Mouse (Mus musculus): ENCODE data around the gene Rhox3f. TPM values are rescaled to one million over a fixed set of nuclear protein-coding genes. Genes with fewer than 3 reads are reported as not detected.
"Not testable (repeated sequence)": the region's sequence is repeated elsewhere in the genome, so short reads cannot be mapped to it uniquely, and the experiment has no call there.

Rhox3f gene
- polyA plus RNA-seq (2015; fragmentation: Nextera tagmentation; extraction: Ambion mirVana) = not detected in 2 replicates

DNA sequence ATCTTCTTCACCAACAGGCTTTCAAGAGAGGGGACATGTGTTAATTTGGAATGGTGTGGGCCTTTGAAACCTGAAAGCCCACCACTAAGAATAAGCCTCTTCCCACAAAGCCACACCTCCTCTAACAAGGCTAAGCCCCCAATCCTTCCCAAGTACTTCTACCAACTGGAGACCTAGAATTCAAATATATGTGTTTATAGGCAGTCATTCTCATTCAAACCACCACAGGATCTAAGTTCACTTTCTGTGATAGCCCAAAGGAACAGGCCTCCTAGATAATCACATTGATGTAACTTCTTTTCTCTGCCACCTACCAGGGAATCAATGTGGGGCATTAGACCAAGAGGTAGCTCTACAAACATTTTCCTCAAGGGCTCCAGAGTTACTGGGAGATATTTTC is at the start of gene Rhox3f:
Gene Rhox3f, plus strand, starts transcription at position 301 of the 400 bp plus-strand sequence.
- H3K4me1 ChIP-seq (replicated peaks); H3K4me3 ChIP-seq; ATAC-seq (ENCODE audit: low read depth); H3K27me3 ChIP-seq; H3K9me3 ChIP-seq; H3K9ac ChIP-seq; H3K27ac ChIP-seq (replicated peaks); H3K4me2 ChIP-seq; H3K36me3 ChIP-seq: not testable (repeated sequence)

DNA sequence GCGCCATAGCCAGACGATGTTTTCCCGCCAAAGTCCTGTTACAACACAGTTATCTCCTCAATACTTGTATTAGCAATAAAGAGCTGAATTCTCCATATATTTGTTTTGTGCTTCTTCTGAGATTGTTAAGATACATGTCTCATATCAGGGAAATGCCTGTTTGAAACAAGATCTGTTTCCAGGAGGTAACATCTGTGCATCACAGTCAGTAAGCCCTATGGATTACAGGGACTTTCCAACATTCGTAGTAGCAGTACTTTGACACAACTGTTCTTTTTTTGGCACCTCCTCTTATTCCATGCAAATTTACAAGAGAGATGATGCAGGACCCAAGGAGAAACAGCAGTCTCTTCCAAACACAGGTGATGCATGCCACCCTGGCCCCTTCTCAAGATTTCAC is 39.1 kb upstream of the Rhox3f start, which contains the start of gene Rhox3e:
Gene Rhox3e, plus strand, starts transcription at position 301 of the 400 bp plus-strand sequence.
- not testable (repeated sequence) for H3K4me2 ChIP-seq; H3K4me3 ChIP-seq; H3K36me3 ChIP-seq; H3K9ac ChIP-seq; H3K27ac ChIP-seq (replicated peaks); ATAC-seq (ENCODE audit: low read depth); H3K27me3 ChIP-seq; H3K4me1 ChIP-seq (replicated peaks); H3K9me3 ChIP-seq
- WGBS = 100% methylated on average over 1 of the region's 4 CpGs

DNA sequence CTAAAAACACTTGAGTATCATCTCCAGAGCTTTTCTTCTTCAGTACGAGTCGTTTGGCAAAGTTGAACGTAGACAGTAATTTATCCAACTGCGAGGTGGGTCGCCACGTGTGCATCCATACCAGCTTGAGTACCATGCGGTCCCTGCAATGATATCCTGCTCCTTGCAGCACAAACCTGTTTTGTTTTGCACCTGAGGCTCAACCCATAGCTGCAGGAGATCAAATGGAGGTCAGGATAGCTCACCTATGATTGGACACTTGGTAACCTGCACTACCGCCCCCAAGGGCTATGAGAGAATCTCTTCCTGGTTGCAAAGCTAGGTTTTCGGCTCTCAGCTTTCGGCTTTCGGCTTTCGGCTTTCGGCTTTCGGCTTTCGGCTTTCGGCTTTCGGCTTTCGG is 23.7 kb upstream of the Rhox3f start, which contains the start of gene Rhox4e:
Gene Rhox4e, plus strand, starts transcription at position 301 of the 400 bp plus-strand sequence.
- not testable (repeated sequence) for H3K36me3 ChIP-seq; H3K27ac ChIP-seq (replicated peaks); H3K9me3 ChIP-seq; H3K4me1 ChIP-seq (replicated peaks); H3K4me3 ChIP-seq; H3K27me3 ChIP-seq; ATAC-seq (ENCODE audit: low read depth); H3K4me2 ChIP-seq; H3K9ac ChIP-seq
- 94% methylated on average over 10 of the region's 18 CpGs for WGBS

DNA sequence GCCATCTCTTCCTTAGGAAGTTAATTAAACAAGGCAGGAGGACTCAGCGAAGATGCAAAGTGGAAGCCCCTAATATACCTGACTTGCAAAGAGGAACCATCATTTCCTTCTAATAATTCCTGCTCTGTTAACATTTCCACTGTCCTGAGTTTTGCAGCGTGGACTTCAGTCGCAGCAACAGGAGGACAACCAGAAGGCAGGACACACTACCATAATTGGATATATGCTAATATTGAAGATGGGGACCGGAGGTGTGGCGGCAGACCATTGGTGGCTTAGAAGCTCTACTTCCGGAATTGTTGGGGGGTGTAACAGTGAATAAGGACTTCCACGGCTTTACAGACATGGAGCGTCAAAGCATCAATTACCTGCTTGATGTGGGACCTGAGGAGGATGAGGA is 9.7 kb upstream of the Rhox3f start, which contains the start of gene Rhox2f:
Gene Rhox2f, plus strand, starts transcription at position 301 of the 400 bp plus-strand sequence.
- 89% methylated on average over 8 of the region's 8 CpGs for WGBS
- not testable (repeated sequence) for H3K36me3 ChIP-seq; ATAC-seq (ENCODE audit: low read depth)

DNA sequence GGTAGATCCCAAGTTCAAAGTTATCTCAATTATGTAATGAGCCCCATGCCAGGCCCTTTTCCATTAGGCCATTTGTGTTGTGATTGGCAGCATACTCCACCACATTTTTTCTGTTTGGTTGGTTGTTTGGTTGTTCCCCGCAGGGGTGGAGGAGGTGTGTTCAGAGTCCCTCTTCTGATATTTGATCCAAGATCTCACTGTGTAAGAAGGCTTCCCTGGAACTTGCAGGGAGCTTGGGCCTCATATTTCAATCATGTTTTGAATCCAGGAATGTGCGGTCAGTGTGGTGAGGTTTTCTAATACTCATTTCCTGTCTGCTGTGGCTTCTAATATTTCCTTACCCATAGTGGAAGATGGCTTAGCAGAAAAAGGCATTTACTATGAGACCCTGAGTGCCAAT is 8.2 kb upstream of the Rhox3f start:
- not testable (repeated sequence) for ATAC-seq (ENCODE audit: low read depth)

More for the DNA sequence above, 9.7 kb upstream of the Rhox3f start, which contains the start of gene Rhox2f:
- H3K4me3 ChIP-seq; H3K9ac ChIP-seq; H3K27me3 ChIP-seq; H3K27ac ChIP-seq (replicated peaks); H3K4me1 ChIP-seq (replicated peaks); H3K4me2 ChIP-seq; H3K9me3 ChIP-seq: not testable (repeated sequence)

DNA sequence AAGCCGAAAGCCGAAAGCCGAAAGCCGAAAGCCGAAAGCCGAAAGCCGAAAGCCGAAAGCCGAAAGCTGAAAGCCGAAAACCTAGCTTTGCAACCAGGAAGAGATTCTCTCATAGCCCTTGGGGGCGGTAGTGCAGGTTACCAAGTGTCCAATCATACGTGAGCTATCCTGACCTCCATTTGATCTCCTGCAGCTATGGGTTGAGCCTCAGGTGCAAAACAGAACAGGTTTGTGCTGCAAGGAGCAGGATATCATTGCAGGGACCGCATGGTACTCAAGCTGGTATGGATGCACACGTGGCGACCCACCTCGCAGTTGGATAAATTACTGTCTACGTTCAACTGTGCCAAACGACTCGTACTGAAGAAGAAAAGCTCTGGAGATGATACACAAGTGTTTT is 26.8 kb downstream of the Rhox3f start, which contains the start of gene Rhox4f:
Gene Rhox4f, minus strand, starts transcription at position 101 of the 400 bp plus-strand sequence.
- H3K4me2 ChIP-seq; H3K4me1 ChIP-seq (replicated peaks); H3K9ac ChIP-seq; H3K27me3 ChIP-seq; ATAC-seq (ENCODE audit: low read depth); H3K9me3 ChIP-seq; H3K36me3 ChIP-seq; H3K4me3 ChIP-seq; H3K27ac ChIP-seq (replicated peaks): not testable (repeated sequence)
- WGBS = 98% methylated on average over 17 of the region's 19 CpGs

More for the DNA sequence above, 8.2 kb upstream of the Rhox3f start:
- 78% methylated on average over 2 of the region's 2 CpGs for WGBS
- H3K36me3 ChIP-seq; H3K4me1 ChIP-seq (replicated peaks); H3K4me3 ChIP-seq; H3K27me3 ChIP-seq; H3K4me2 ChIP-seq; H3K9me3 ChIP-seq; H3K27ac ChIP-seq (replicated peaks); H3K9ac ChIP-seq: not testable (repeated sequence)

DNA sequence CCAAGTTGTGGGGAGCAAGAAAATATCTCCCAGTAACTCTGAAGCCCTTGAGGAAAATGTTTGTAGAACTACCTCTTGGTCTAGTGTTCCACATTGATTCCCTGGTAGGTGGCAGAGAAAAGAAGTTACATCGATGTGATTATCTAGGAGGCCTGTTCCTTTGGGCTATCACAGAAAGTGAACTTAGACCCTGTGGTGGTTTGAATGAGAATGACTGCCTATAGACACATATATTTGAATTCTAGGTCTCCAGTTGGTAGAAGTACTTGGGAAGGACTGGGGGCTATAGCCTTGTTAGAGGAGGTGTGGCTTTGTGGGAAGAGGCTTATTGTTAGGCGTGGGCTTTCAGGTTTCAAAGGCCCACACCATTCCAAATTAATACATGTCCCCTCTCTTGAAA is 47.7 kb downstream of the Rhox3f start, which contains the start of gene Rhox3g:
Gene Rhox3g, minus strand, starts transcription at position 101 of the 400 bp plus-strand sequence.
- not testable (repeated sequence) for H3K9me3 ChIP-seq; H3K27ac ChIP-seq (replicated peaks); H3K27me3 ChIP-seq; H3K9ac ChIP-seq; H3K4me2 ChIP-seq; H3K4me1 ChIP-seq (replicated peaks); H3K36me3 ChIP-seq; H3K4me3 ChIP-seq; ATAC-seq (ENCODE audit: low read depth)
- 86% methylated on average over 2 of the region's 2 CpGs for WGBS

Other genes with a start within 250 kb of the Rhox3f start
- gene Rhox3a2, start 201.0 kb upstream of the Rhox3f start, polyA plus RNA-seq (2015; fragmentation: Nextera tagmentation; extraction: Ambion mirVana) = not detected in 2 replicates
- not detected in 2 replicates for gene Rhox4a2, start 190.1 kb upstream of the Rhox3f start, polyA plus RNA-seq (2015; fragmentation: Nextera tagmentation; extraction: Ambion mirVana)
- gene Rhox2b, start 168.9 kb upstream of the Rhox3f start, polyA plus RNA-seq (2015; fragmentation: Nextera tagmentation; extraction: Ambion mirVana) = not detected in 2 replicates
- gene Rhox4b, start 148.5 kb upstream of the Rhox3f start, polyA plus RNA-seq (2015; fragmentation: Nextera tagmentation; extraction: Ambion mirVana) = not detected in 2 replicates
- not detected in 2 replicates for gene Rhox2c, start 127.3 kb upstream of the Rhox3f start, polyA plus RNA-seq (2015; fragmentation: Nextera tagmentation; extraction: Ambion mirVana)
- not detected in 2 replicates for gene Rhox3c, start 122.4 kb upstream of the Rhox3f start, polyA plus RNA-seq (2015; fragmentation: Nextera tagmentation; extraction: Ambion mirVana)
- gene Rhox4c, start 100.7 kb upstream of the Rhox3f start, polyA plus RNA-seq (2015; fragmentation: Nextera tagmentation; extraction: Ambion mirVana) = not detected in 2 replicates
- not detected in 2 replicates for gene Rhox2d, start 87.6 kb upstream of the Rhox3f start, polyA plus RNA-seq (2015; fragmentation: Nextera tagmentation; extraction: Ambion mirVana)
- gene Rhox4d, start 66.6 kb upstream of the Rhox3f start, polyA plus RNA-seq (2015; fragmentation: Nextera tagmentation; extraction: Ambion mirVana) = not detected in 2 replicates
- not detected in 2 replicates for gene Rhox2e, start 50.5 kb upstream of the Rhox3f start, polyA plus RNA-seq (2015; fragmentation: Nextera tagmentation; extraction: Ambion mirVana)
- gene Rhox3e, start 39.0 kb upstream of the Rhox3f start, polyA plus RNA-seq (2015; fragmentation: Nextera tagmentation; extraction: Ambion mirVana) = not detected in 2 replicates
- not detected in 2 replicates for gene Rhox4e, start 23.6 kb upstream of the Rhox3f start, polyA plus RNA-seq (2015; fragmentation: Nextera tagmentation; extraction: Ambion mirVana)
- not detected in 2 replicates for gene Rhox2f, start 9.6 kb upstream of the Rhox3f start, polyA plus RNA-seq (2015; fragmentation: Nextera tagmentation; extraction: Ambion mirVana)
- gene Rhox4f, start 26.7 kb downstream of the Rhox3f start, polyA plus RNA-seq (2015; fragmentation: Nextera tagmentation; extraction: Ambion mirVana) = not detected in 2 replicates
- not detected in 2 replicates for gene Rhox3g, start 47.6 kb downstream of the Rhox3f start, polyA plus RNA-seq (2015; fragmentation: Nextera tagmentation; extraction: Ambion mirVana)
- gene Rhox2g, start 62.5 kb downstream of the Rhox3f start, polyA plus RNA-seq (2015; fragmentation: Nextera tagmentation; extraction: Ambion mirVana) = not detected in 2 replicates
- gene Rhox4g, start 70.3 kb downstream of the Rhox3f start, polyA plus RNA-seq (2015; fragmentation: Nextera tagmentation; extraction: Ambion mirVana) = not detected in 2 replicates
- not detected in 2 replicates for gene Rhox3h, start 87.8 kb downstream of the Rhox3f start, polyA plus RNA-seq (2015; fragmentation: Nextera tagmentation; extraction: Ambion mirVana)
- not detected in 2 replicates for gene Rhox2h, start 92.3 kb downstream of the Rhox3f start, polyA plus RNA-seq (2015; fragmentation: Nextera tagmentation; extraction: Ambion mirVana)
- 0.45 and 0.51 TPM in 2 replicates for gene Rhox5, start 223.8 kb downstream of the Rhox3f start, polyA plus RNA-seq (2015; fragmentation: Nextera tagmentation; extraction: Ambion mirVana)
- gene Rhox6, start 245.9 kb downstream of the Rhox3f start, polyA plus RNA-seq (2015; fragmentation: Nextera tagmentation; extraction: Ambion mirVana) = not detected in 2 replicates

Measured in neural tube, embryonic 13.5 days (tissue).